Mouse (Mus musculus) liver, embryonic 15.5 days (tissue): ENCODE data around the gene Pla2g2d. TPM values are rescaled to one million over a fixed set of nuclear protein-coding genes. Genes with fewer than 3 reads are reported as not detected.

Source experiments
- ATAC-seq: fragments of 200-750 bp; cut with Nextera tagmentation; 2 replicates; pipeline ENCODE4 v1.8.0; 2017; ENCODE audit warnings: moderate number of reproducible peaks, mild to moderate bottlenecking, moderate library complexity; ENCODE audit not compliant: insufficient read depth
- H3K27ac ChIP-seq: fragments of 300-500 bp; sonication (generic); replicated peaks from 2 replicates; pipeline ENCODE4 v1.5.1; 2015; ENCODE audit warnings: mild to moderate bottlenecking, inconsistent platforms
- H3K27me3 ChIP-seq: fragments of 300-500 bp; sonication (generic); 2 replicates; pipeline ENCODE4 v1.6.1; 2015; ENCODE audit warnings: mild to moderate bottlenecking, inconsistent platforms
- H3K36me3 ChIP-seq: fragments of 300-500 bp; sonication (generic); replicated peaks from 2 replicates; pipeline ENCODE4 v1.6.1; 2015; ENCODE audit warnings: moderate library complexity, mild to moderate bottlenecking, inconsistent platforms
- H3K4me1 ChIP-seq: fragments of 300-500 bp; sonication (generic); replicated peaks from 2 replicates; pipeline ENCODE4 v1.6.1; 2015; ENCODE audit warnings: inconsistent platforms
- H3K4me2 ChIP-seq: fragments of 300-500 bp; sonication (generic); 2 replicates; pipeline ENCODE4 v1.6.1; 2015; ENCODE audit warnings: moderate library complexity, mild to moderate bottlenecking, inconsistent platforms
- H3K4me3 ChIP-seq: fragments of 300-500 bp; sonication (generic); replicated peaks from 2 replicates; pipeline ENCODE4 v1.5.1; 2015; ENCODE audit warnings: mild to moderate bottlenecking, inconsistent platforms
- H3K9ac ChIP-seq: fragments of 300-500 bp; sonication (generic); 2 replicates; pipeline ENCODE4 v1.6.1; 2015; ENCODE audit warnings: moderate library complexity, mild to moderate bottlenecking, inconsistent platforms
- H3K9me3 ChIP-seq: fragments of 300-500 bp; sonication (generic); replicated peaks from 2 replicates; pipeline ENCODE4 v1.6.1; 2016; ENCODE audit warnings: inconsistent platforms
- WGBS: fragments of 180-500 bp; shearing (Covaris S2); methylation state at CpG from one replicate; pipeline ENCODE4 v1.1.7; 2015; ENCODE audit warnings: mixed read lengths; ENCODE audit not compliant: insufficient replicate concordance; 5-methylcytosine and 5-hydroxymethylcytosine counted together
- polyA plus RNA-seq: library from polyadenylated mRNA; unstranded; fragments of >200 nt; fragmentation: Nextera tagmentation; extraction: Ambion mirVana; gene quantifications from 2 replicates; pipeline ENCODE4 v1.2.1, GENCODE M21; 2015

The Pla2g2d gene
- polyA plus RNA-seq, 1 experiment from 2014 or later: not detected

DNA sequence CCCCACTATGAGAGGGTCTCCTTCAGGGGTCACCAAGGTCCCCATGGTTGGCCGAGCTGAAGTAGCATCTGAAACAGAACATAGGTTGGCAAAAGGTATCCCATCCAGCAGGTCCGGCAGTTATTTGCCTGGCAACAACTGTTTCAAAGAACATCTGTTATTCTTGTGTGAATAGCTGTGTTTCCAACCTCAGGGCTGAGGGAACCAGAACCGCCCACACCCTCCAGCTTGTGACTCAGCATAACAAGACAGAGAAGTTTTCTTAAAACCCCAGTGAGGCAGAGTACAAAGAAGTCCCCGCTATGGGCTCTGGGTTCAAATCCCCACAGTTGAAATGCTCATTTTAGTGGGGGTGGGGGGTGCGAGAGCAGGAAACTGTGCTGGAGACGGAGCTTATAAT lies 6.6 kb downstream of the Pla2g2d start:
- WGBS: 60% methylated on average over 6 of the region's 6 CpGs
- H3K27ac ChIP-seq: no peak overlapping the region
- ATAC-seq: no peak

DNA sequence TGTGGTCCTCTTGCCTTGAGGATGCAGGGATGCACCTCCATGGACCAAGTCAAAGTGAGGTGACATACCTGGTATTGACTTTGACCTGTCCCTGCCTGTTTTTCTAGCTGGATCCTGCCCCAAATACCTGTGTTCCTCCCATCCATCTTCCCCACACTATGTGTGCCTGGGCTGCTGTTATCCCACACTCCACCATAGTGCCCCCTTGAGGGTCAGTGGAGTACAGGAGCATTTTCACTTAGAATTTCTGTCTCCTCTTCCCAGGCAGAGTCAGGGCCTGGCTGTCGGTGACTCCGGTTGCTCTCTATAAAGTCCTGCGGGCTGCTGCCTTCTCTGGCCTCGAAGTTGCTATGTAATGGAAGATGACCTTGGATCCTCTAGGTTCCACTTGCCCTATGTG lies 10.2 kb downstream of the Pla2g2d start:
- Histone ChIP-seq H3K4me2 (no peak overlapping the region), H3K9me3 (no peaks in the 10 kb centered on the region), H3K27ac (no peak overlapping the region), H3K9ac (no peak overlapping the region), H3K27me3 (no peaks in the 10 kb centered on the region), H3K36me3 (no peaks in the 10 kb centered on the region), H3K4me3 (no peak overlapping the region), H3K4me1 (no peaks in the 10 kb centered on the region)
- 55% methylated on average over 4 of the region's 4 CpGs for WGBS
- no peak for ATAC-seq

More for the DNA sequence above, 6.6 kb downstream of the Pla2g2d start:
- no peaks in the 10 kb centered on the region for H3K36me3 ChIP-seq
- no peak overlapping the region for H3K4me2 ChIP-seq
- H3K4me3 ChIP-seq: no peak overlapping the region
- H3K27me3 ChIP-seq: 0 out of 2 replicates have a peak, but pooled peaks cover 4% of the 10 kb centered on the region
- no peak overlapping the region for H3K9ac ChIP-seq
- no peaks in the 10 kb centered on the region for H3K9me3 ChIP-seq
- H3K4me1 ChIP-seq: no peaks in the 10 kb centered on the region

DNA sequence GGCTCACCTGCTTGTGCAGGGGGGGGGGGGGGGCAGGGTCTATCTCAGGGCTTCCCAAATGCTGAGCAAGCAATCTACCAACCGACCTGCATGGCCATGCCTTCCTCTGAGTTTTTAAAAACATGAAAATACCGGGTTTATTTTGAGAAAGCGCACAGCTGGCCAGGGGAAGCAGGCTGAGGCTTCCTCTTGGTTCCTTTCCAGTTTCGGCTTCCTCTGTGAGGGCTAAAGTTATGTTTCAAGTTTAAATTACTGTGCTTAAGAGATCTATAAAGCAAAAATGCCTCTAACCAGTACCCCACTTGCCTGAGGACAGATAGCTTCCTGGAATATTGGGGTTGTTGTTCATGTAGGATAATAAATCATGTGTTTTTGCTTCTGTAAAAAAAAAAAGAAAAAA lies 10.6 kb downstream of the Pla2g2d start:
- WGBS: 34% methylated on average over 4 of the region's 4 CpGs
- Histone ChIP-seq H3K36me3 (no peaks in the 10 kb centered on the region), H3K27me3 (no peaks in the 10 kb centered on the region), H3K4me3 (no peak overlapping the region), H3K9ac (no peak overlapping the region), H3K4me1 (no peaks in the 10 kb centered on the region), H3K9me3 (no peaks in the 10 kb centered on the region), H3K4me2 (no peak overlapping the region), H3K27ac (no peak overlapping the region)
- ATAC-seq: no peak

DNA sequence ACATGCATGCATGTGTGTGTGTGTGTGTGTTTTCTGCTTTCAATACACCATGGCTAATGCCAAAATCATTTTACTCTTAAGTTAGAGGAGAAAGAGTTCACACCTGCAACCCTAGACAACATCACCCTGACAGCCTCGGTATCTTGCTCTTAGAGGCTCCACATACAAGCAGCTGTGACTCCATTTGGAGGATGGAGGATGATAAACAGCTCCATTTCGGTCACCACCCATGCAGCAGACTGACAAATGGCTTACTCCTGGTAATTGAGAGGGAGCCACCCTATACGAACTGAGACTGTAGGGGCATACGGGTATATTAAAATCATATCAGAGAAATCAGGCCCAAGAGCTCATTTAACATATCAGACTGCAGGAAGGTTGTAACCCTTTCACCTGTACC lies 12.8 kb downstream of the Pla2g2d start:
- no peak for ATAC-seq
- no peaks in the 10 kb centered on the region for H3K27me3 ChIP-seq
- no peaks in the 10 kb centered on the region for H3K4me1 ChIP-seq
- WGBS: 51% methylated on average over 4 of the region's 4 CpGs
- H3K4me2 ChIP-seq: no peak overlapping the region
- H3K9me3 ChIP-seq: no peaks in the 10 kb centered on the region
- H3K36me3 ChIP-seq: no peaks in the 10 kb centered on the region
- H3K9ac ChIP-seq: no peak overlapping the region
- no peak overlapping the region for H3K4me3 ChIP-seq
- H3K27ac ChIP-seq: no peak overlapping the region

DNA sequence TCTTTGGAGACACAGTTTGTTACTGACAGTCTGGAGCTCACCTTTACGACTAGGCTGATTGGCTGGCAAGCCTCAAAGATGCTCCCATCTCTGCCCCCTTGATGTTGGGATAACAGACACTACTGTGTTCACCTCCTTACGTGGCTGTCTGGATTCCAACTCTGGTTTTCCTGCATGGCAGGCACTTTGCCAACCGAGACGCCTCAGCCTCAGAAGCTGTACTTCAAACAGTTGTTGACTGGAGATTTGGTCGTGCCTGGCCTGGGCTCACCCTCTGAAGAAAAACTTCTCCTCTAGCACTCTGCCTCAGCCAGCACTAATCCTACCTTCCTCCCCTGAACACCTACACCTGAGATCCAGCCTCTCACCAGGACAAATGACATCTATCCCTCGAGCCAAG lies 15.9 kb downstream of the Pla2g2d start:
- ATAC-seq: no peak
- no peak overlapping the region for H3K4me3 ChIP-seq
- H3K9ac ChIP-seq: no peak overlapping the region
- no peaks in the 10 kb centered on the region for H3K36me3 ChIP-seq
- no peaks in the 10 kb centered on the region for H3K27me3 ChIP-seq
- no peak overlapping the region for H3K27ac ChIP-seq
- H3K4me1 ChIP-seq: no peaks in the 10 kb centered on the region
- H3K4me2 ChIP-seq: no peak overlapping the region
- 46% methylated on average over 6 of the region's 6 CpGs for WGBS
- H3K9me3 ChIP-seq: no peaks in the 10 kb centered on the region

DNA sequence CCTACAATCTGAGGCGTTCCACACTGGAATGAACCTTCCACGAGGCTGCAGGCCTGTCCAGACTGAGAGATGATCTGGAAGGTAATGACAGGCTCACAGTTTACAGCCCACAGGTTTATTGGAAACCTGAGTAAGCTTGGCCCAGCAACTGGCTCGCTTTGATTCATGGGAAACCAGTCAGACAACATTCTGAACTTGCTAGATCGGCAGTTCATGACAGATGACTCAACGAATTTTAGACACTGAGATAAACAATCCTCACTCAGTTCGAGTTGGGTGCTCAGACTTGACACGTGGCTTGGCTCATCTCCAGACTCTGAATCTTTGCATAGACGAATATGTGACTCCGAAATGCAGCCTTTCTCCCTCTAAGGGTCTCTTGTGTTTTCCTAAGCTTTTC lies 17.1 kb downstream of the Pla2g2d start:
- Histone ChIP-seq H3K4me1 (no peaks in the 10 kb centered on the region), H3K4me2 (no peak overlapping the region), H3K4me3 (no peak overlapping the region), H3K27me3 (no peaks in the 10 kb centered on the region), H3K9me3 (no peaks in the 10 kb centered on the region), H3K27ac (no peak overlapping the region), H3K9ac (no peak overlapping the region), H3K36me3 (no peaks in the 10 kb centered on the region)
- 31% methylated on average over 9 of the region's 9 CpGs for WGBS
- ATAC-seq: no peak

DNA sequence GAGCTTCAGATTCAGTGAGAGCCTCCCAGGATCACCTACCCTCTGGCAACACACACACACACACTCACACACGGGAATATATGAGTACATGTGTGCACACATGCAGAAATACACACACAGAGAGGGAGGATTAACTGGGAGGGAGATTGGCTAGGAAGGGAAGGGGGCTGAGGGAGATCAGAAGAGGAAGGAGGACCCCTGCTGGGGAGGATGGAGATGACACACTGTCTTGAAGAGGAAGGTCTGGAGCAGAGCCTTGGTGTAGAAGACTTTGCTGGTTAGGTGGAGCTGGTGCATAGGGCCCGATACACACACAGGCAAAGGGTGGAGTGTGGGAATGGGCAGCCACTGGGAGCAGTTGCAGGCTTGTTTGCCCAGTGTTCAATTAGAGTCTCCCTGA lies 17.7 kb downstream of the Pla2g2d start:
- Histone ChIP-seq H3K27ac (no peak overlapping the region), H3K4me2 (no peak overlapping the region), H3K4me1 (no peaks in the 10 kb centered on the region), H3K9ac (no peak overlapping the region), H3K36me3 (no peaks in the 10 kb centered on the region), H3K4me3 (no peak overlapping the region), H3K9me3 (no peaks in the 10 kb centered on the region), H3K27me3 (no peaks in the 10 kb centered on the region)
- WGBS: 36% methylated on average over 2 of the region's 2 CpGs
- ATAC-seq: no peak

DNA sequence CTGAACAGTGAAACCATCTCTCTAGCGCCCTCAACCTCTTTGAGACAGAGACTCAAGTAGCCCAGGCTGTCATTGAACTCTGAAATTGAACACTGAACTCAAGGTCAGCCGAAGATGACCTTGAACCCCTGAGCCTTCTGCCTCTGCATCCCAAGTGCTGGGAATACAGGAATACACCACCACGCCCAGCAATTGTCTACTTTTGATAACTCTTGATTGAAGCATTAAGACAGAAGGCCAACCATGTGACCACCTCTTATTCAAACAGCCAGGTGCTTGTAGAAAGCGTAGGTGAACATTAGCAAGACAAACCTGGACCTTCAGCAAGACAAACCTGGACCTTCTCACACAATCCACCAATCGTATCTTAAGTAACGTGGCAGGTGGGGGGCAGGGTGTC lies 18.8 kb downstream of the Pla2g2d start:
- Histone ChIP-seq H3K4me1 (no peaks in the 10 kb centered on the region), H3K9ac (no peak overlapping the region), H3K9me3 (no peaks in the 10 kb centered on the region), H3K4me2 (no peak overlapping the region), H3K27me3 (no peaks in the 10 kb centered on the region), H3K27ac (no peak overlapping the region), H3K36me3 (no peaks in the 10 kb centered on the region), H3K4me3 (no peak overlapping the region)
- 65% methylated on average over 6 of the region's 6 CpGs for WGBS
- no peak for ATAC-seq

DNA sequence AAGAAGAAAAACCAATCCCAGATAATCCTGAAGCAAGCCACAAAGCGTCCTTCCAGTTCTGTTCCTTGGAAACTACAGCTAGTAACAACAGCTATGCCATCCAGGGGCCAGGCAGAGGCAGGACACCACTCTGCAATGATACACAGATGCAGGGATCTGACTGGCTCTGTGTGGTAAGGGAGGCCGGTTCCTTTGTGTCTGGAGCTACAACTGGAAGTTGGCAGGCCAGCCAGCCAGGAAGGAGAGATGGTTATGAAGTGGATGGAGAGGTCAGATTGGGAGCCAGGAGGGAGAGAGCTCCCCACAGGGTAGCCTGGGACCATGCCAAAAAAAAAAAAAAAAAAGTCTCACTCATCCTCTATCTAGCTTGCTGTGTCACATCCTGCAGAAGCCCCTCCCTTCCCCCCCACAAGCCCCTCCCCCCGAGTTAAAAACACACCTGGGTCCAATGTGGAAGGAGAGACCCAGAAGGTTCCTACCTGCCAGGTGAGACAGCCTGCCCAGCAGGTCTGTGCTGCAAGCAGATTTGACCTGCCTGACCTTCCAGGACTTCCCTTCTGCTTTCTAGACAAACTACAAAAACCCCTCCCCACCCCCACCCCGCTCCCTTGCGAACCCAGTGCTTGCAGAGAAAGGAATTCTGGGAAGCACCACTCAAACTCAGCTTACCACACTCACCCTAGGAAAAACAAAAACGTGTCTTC lies 21.1 kb downstream of the Pla2g2d start:
- no peak for ATAC-seq
- H3K4me1 ChIP-seq: no peaks in the 10 kb centered on the region

DNA sequence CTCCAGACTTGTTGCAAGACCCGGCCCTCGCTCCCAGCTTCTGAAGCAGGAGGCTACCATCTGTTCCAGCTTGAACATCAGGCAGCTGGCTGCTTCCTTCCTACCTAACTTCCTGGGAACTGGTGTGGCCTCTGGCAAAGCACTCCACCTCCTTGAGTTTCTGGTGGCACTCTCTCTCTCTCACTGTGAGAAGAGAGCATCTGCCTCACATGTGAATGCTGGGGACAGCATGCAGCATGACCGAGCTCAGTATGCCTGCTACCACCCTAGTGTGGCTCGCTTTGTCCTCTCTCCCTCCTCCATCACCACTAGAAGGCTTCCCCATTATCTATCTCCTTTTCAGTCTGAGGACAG lies 21.7 kb downstream of the Pla2g2d start:
- Histone ChIP-seq H3K9ac (no peak overlapping the region), H3K4me3 (no peak overlapping the region), H3K4me2 (no peak overlapping the region), H3K36me3 (no peaks in the 10 kb centered on the region), H3K27me3 (no peaks in the 10 kb centered on the region), H3K4me1 (no peaks in the 10 kb centered on the region), H3K27ac (no peak overlapping the region), H3K9me3 (no peaks in the 10 kb centered on the region)
- ATAC-seq: no peak
- WGBS: 51% methylated on average over 4 of the region's 4 CpGs

More for the DNA sequence above, 21.1 kb downstream of the Pla2g2d start:
- Histone ChIP-seq H3K36me3 (no peaks in the 10 kb centered on the region), H3K27me3 (no peaks in the 10 kb centered on the region), H3K4me2 (no peak overlapping the region), H3K4me3 (no peak overlapping the region), H3K9ac (no peak overlapping the region), H3K9me3 (no peaks in the 10 kb centered on the region), H3K27ac (no peak overlapping the region)
- 26% methylated on average over 6 of the region's 6 CpGs for WGBS

DNA sequence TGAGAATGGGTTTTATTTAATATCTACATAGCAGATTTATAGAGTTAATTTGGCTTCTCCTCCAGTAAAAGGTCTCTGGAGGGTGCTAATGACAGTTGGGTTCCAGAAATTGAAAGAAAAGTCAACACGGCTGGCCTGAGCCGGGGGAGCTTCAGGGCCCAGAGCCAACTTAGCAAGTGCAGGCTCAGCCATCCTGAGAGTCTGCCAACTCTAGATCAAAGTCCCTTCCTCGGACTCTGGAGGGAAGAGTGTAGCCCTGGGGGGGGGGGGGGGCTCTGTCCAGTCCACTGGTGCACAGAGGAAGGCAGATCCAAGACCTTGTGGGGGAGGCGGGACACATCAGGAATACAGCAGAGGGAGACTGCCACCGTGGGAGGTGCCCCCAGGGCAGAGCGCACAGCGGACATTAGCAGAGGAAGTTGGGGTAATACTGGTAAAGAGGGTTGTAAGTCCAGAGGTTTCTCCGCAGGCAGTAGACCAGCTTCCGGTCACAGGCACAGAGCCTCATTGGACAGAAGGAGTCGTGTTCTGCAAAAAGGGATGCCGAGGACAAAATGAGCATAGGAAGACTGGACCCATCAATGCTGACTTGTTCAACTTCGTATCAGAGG lies 24.7 kb downstream of the Pla2g2d start:
- 69% methylated on average over 12 of the region's 12 CpGs for WGBS
- no peaks in the 10 kb centered on the region for H3K4me1 ChIP-seq
- no peaks in the 10 kb centered on the region for H3K9me3 ChIP-seq
- no peak overlapping the region for H3K27ac ChIP-seq
- H3K27me3 ChIP-seq: no peaks in the 10 kb centered on the region
- no peak overlapping the region for H3K4me3 ChIP-seq
- H3K4me2 ChIP-seq: no peak overlapping the region
- no peak for ATAC-seq
- no peaks in the 10 kb centered on the region for H3K36me3 ChIP-seq
- no peak overlapping the region for H3K9ac ChIP-seq

DNA sequence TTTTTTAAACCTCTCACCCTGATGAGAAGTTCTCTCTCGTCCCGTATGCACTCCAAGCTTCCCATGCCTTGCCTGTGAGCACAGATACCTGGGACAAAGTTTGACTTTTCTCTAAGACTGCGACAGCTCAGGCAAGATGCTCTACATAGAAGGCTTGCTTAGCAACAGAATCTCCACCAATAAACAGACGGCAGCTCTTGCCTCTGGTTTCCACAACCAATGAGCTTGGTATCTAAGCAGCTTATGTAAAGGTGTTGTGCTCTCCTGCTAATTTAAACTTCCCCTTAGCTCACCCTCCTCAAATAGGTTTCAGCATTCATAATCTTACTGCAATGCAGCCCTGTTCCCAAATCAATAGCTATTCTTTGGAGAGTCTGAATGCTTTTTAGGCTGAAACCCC lies 26.1 kb downstream of the Pla2g2d start:
- H3K4me1 ChIP-seq: no peaks in the 10 kb centered on the region
- ATAC-seq: no peak
- 58% methylated on average over 4 of the region's 4 CpGs for WGBS

More for the DNA sequence above, 26.1 kb downstream of the Pla2g2d start:
- Histone ChIP-seq H3K9me3 (no peaks in the 10 kb centered on the region), H3K4me3 (no peak overlapping the region), H3K4me2 (no peak overlapping the region), H3K27ac (no peak overlapping the region), H3K36me3 (no peaks in the 10 kb centered on the region), H3K9ac (no peak overlapping the region), H3K27me3 (no peaks in the 10 kb centered on the region)
